Mouse (Mus musculus): Measurements from ENCODE around the gene Sp110. TPM values are rescaled to one million over a fixed set of nuclear protein-coding genes. Genes with fewer than 3 reads are reported as not detected.
"Not testable (repeated sequence)": the region's sequence is repeated elsewhere in the genome, so short reads cannot be mapped to it uniquely, and the experiment has no call there.

The Sp110 gene
- polyA plus RNA-seq, 1 experiment from 2014 or later, result 0.44 TPM

GRCm38 (mm10) chr1:85578372-85579010 lies 20.1 kb downstream of the Sp110 start:
- ATAC-seq; H3K4me2 ChIP-seq (ENCODE audit: low read length); H3K4me3 ChIP-seq (ENCODE audit: low read depth, low read length); H3K36me3 ChIP-seq (ENCODE audit: control insufficient read depth, insufficient read depth, low read length); H3K9ac ChIP-seq (ENCODE audit: low read length); H3K27ac ChIP-seq (ENCODE audit: low read depth, low read length); H3K27me3 ChIP-seq (replicated peaks; ENCODE audit: control insufficient read depth, insufficient read depth, low read length); H3K9me3 ChIP-seq (replicated peaks; ENCODE audit: control insufficient read depth, low read length); DNase-seq (ENCODE audit: low spot score); H3K4me1 ChIP-seq (ENCODE audit: control insufficient read depth, insufficient read depth, low read length): not testable (repeated sequence)
- WGBS, result 63% methylated on average over 3 of the region's 3 CpGs

- H3K9me3 ChIP-seq (replicated peaks; ENCODE audit: control insufficient read depth, low read length); H3K27ac ChIP-seq (ENCODE audit: low read depth, low read length); H3K36me3 ChIP-seq (ENCODE audit: control insufficient read depth, insufficient read depth, low read length): not testable (repeated sequence)
Measured at GRCm38 (mm10) chr1:85575376-85575775, 23.2 kb downstream of the Sp110 start, which contains the start of gene G530012D18Rik. Gene G530012D18Rik, plus strand, starts transcription at chr1:85575676.

GRCm38 (mm10) chr1:85573554-85573953 lies 25.1 kb downstream of the Sp110 start:
- not testable (repeated sequence) for H3K4me3 ChIP-seq (ENCODE audit: low read depth, low read length); H3K4me2 ChIP-seq (ENCODE audit: low read length); H3K9me3 ChIP-seq (replicated peaks; ENCODE audit: control insufficient read depth, low read length); DNase-seq (ENCODE audit: low spot score); H3K27ac ChIP-seq (ENCODE audit: low read depth, low read length); H3K27me3 ChIP-seq (replicated peaks; ENCODE audit: control insufficient read depth, insufficient read depth, low read length); H3K36me3 ChIP-seq (ENCODE audit: control insufficient read depth, insufficient read depth, low read length); H3K9ac ChIP-seq (ENCODE audit: low read length); H3K4me1 ChIP-seq (ENCODE audit: control insufficient read depth, insufficient read depth, low read length); ATAC-seq
- WGBS, result 77% methylated on average over 4 of the region's 4 CpGs

More at GRCm38 (mm10) chr1:85575376-85575775, 23.2 kb downstream of the Sp110 start, which contains the start of gene G530012D18Rik:
- not testable (repeated sequence) for ATAC-seq; H3K4me3 ChIP-seq (ENCODE audit: low read depth, low read length); H3K4me2 ChIP-seq (ENCODE audit: low read length); H3K4me1 ChIP-seq (ENCODE audit: control insufficient read depth, insufficient read depth, low read length); H3K27me3 ChIP-seq (replicated peaks; ENCODE audit: control insufficient read depth, insufficient read depth, low read length); H3K9ac ChIP-seq (ENCODE audit: low read length); DNase-seq (ENCODE audit: low spot score)
- 70% methylated on average over 2 of the region's 3 CpGs for WGBS

- not testable (repeated sequence) for H3K4me1 ChIP-seq (ENCODE audit: control insufficient read depth, insufficient read depth, low read length); H3K9ac ChIP-seq (ENCODE audit: low read length); DNase-seq (ENCODE audit: low spot score); H3K9me3 ChIP-seq (replicated peaks; ENCODE audit: control insufficient read depth, low read length); H3K36me3 ChIP-seq (ENCODE audit: control insufficient read depth, insufficient read depth, low read length); H3K27ac ChIP-seq (ENCODE audit: low read depth, low read length); H3K4me3 ChIP-seq (ENCODE audit: low read depth, low read length); ATAC-seq; H3K4me2 ChIP-seq (ENCODE audit: low read length); H3K27me3 ChIP-seq (replicated peaks; ENCODE audit: control insufficient read depth, insufficient read depth, low read length)
- 87% methylated on average over 4 of the region's 4 CpGs for WGBS
Measured at GRCm38 (mm10) chr1:85555261-85555660, 43.4 kb downstream of the Sp110 start.

GRCm38 (mm10) chr1:85546442-85546841 lies 52.2 kb downstream of the Sp110 start:
- H3K9me3 ChIP-seq (replicated peaks; ENCODE audit: control insufficient read depth, low read length); H3K4me1 ChIP-seq (ENCODE audit: control insufficient read depth, insufficient read depth, low read length); H3K9ac ChIP-seq (ENCODE audit: low read length); H3K27me3 ChIP-seq (replicated peaks; ENCODE audit: control insufficient read depth, insufficient read depth, low read length); ATAC-seq; H3K27ac ChIP-seq (ENCODE audit: low read depth, low read length); H3K4me2 ChIP-seq (ENCODE audit: low read length); H3K36me3 ChIP-seq (ENCODE audit: control insufficient read depth, insufficient read depth, low read length); H3K4me3 ChIP-seq (ENCODE audit: low read depth, low read length); DNase-seq (ENCODE audit: low spot score): not testable (repeated sequence)

GRCm38 (mm10) chr1:85543818-85544217 lies 54.8 kb downstream of the Sp110 start:
- not testable (repeated sequence) for H3K36me3 ChIP-seq (ENCODE audit: control insufficient read depth, insufficient read depth, low read length); DNase-seq (ENCODE audit: low spot score); H3K27me3 ChIP-seq (replicated peaks; ENCODE audit: control insufficient read depth, insufficient read depth, low read length); H3K9ac ChIP-seq (ENCODE audit: low read length); H3K27ac ChIP-seq (ENCODE audit: low read depth, low read length); H3K4me1 ChIP-seq (ENCODE audit: control insufficient read depth, insufficient read depth, low read length); H3K9me3 ChIP-seq (replicated peaks; ENCODE audit: control insufficient read depth, low read length); ATAC-seq; H3K4me2 ChIP-seq (ENCODE audit: low read length); H3K4me3 ChIP-seq (ENCODE audit: low read depth, low read length)
- 76% methylated on average over 3 of the region's 4 CpGs for WGBS

- not testable (repeated sequence) for H3K4me2 ChIP-seq (ENCODE audit: low read length); DNase-seq (ENCODE audit: low spot score); H3K4me3 ChIP-seq (ENCODE audit: low read depth, low read length); H3K36me3 ChIP-seq (ENCODE audit: control insufficient read depth, insufficient read depth, low read length); H3K27ac ChIP-seq (ENCODE audit: low read depth, low read length); H3K9ac ChIP-seq (ENCODE audit: low read length); H3K9me3 ChIP-seq (replicated peaks; ENCODE audit: control insufficient read depth, low read length); ATAC-seq; H3K27me3 ChIP-seq (replicated peaks; ENCODE audit: control insufficient read depth, insufficient read depth, low read length); H3K4me1 ChIP-seq (ENCODE audit: control insufficient read depth, insufficient read depth, low read length)
- 79% methylated on average over 13 of the region's 15 CpGs for WGBS
Measured at GRCm38 (mm10) chr1:85528451-85529110, 70.0 kb downstream of the Sp110 start.

Data from forebrain, embryonic 14.5 days (tissue).